Mouse (Mus musculus): Measurements from ENCODE around the gene Cit. TPM values are rescaled to one million over a fixed set of nuclear protein-coding genes. Genes with fewer than 3 reads are reported as not detected.

The Cit gene
- total and polyA plus RNA-seq, 3 experiments, result 21.5 to 32.9 (median 24.1) TPM

DNA sequence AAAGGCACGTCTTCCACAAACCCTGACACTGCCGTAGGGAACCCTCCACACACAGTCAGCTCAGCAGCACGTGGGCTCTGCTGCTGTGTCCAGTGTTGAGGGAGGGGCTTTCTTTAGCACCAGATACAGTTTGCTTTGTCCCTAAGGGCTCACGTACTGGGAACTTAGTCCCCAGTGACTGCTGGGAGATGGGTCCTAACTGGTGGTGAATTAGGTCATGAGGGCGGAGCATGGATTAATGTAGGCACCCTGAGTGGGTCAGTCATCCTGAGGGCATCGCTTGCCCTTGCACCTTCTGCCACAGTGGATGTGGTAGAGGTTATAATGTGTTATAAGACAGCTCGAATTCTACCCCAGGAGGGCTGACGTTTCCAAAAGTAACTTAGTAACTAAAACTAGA is 172.3 kb downstream of the Cit start:
- no peak for DNase-seq (ENCODE audit: low read depth, low spot score)
- Histone ChIP-seq H3K79me2 (ENCODE audit: control insufficient read depth, insufficient read depth, low read length, poor library complexity) (peaks cover 10% of the 10 kb centered on the region), H3K36me3 (ENCODE audit: control insufficient read depth in 1 of 2, insufficient read depth in 2 of 2, low read length in 2 of 2) (peaks cover 24 to 30% of the 10 kb centered on the region in 2 experiments), H3K27me3 (ENCODE audit: control insufficient read depth in 1 of 2, insufficient read depth in 2 of 2, low read length in 2 of 2) (no peaks in the 10 kb centered on the region), H3K4me3 (ENCODE audit: control insufficient read depth in 1 of 2, insufficient read depth in 1 of 2, low read depth in 2 of 2, low read length in 2 of 2) (no peak overlapping the region), H3K4me1 (ENCODE audit: control insufficient read depth in 1 of 2, insufficient read depth in 2 of 2, low read length in 2 of 2) (peaks cover 8 to 22% of the 10 kb centered on the region in 2 experiments), H3K9me3 (replicated peaks; ENCODE audit: insufficient read depth, low read length) (no peaks in the 10 kb centered on the region), H3K27ac (ENCODE audit: control insufficient read depth, low read depth, low read length) (no peak overlapping the region), H3K9ac (ENCODE audit: control insufficient read depth, low read depth, low read length, poor library complexity, severe bottlenecking) (no peak overlapping the region)
- TF ChIP-seq MAFK (IDR thresholded peaks at IDR 0.05; ENCODE audit: borderline replicate concordance, low read depth, low read length), result no peak
- TF ChIP-seq ELF1 (IDR thresholded peaks at IDR 0.05; ENCODE audit: low read depth, low read length), result no peak
- no peak for TF ChIP-seq POLR2AphosphoS5 (IDR thresholded peaks at IDR 0.05; ENCODE audit: borderline replicate concordance, low read depth, low read length)

DNA sequence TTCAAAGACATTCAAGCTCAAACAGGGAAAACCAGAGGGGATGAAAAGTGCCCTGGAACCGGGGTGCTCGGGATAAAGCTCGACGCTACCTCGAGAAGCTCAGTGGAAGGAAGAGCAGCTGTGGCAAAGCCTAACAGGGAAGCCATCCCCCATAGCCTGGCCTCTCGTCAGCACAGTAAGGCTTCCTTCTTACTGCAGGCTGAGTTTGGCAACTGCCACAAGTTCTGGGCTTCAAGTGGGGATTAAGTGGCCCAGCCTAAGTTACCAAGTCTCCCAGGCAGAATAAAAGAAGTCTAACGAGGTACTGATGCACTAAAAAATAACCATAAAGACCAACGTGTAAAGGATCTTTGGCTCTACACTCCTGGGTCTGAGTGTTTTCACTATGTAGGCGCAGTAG is 173.1 kb downstream of the Cit start:
- peaks cover 8 to 22% of the 10 kb centered on the region in 2 experiments for H3K4me1 ChIP-seq (ENCODE audit: control insufficient read depth in 1 of 2, insufficient read depth in 2 of 2, low read length in 2 of 2)
- H3K27ac ChIP-seq (ENCODE audit: control insufficient read depth, low read depth, low read length), result no peak overlapping the region
- peaks cover 18% of the 10 kb centered on the region for H3K79me2 ChIP-seq (ENCODE audit: control insufficient read depth, insufficient read depth, low read length, poor library complexity)
- no peaks in the 10 kb centered on the region for H3K9me3 ChIP-seq (replicated peaks; ENCODE audit: insufficient read depth, low read length)
- no peaks in the 10 kb centered on the region for H3K27me3 ChIP-seq (ENCODE audit: control insufficient read depth in 1 of 2, insufficient read depth in 2 of 2, low read length in 2 of 2)
- DNase-seq (ENCODE audit: low read depth, low spot score), result no peak
- no peak overlapping the region for H3K9ac ChIP-seq (ENCODE audit: control insufficient read depth, low read depth, low read length, poor library complexity, severe bottlenecking)
- H3K4me3 ChIP-seq (ENCODE audit: control insufficient read depth in 1 of 2, insufficient read depth in 1 of 2, low read depth in 2 of 2, low read length in 2 of 2), result no peak overlapping the region
- no peak for TF ChIP-seq CHD1 (IDR thresholded peaks at IDR 0.05; ENCODE audit: low read depth, low read length)
- no peak for TF ChIP-seq KAT2A (conservative IDR thresholded peaks at IDR 0.05; ENCODE audit: low read depth, low read length)
- TF ChIP-seq E2F4 (IDR thresholded peaks at IDR 0.05; ENCODE audit: borderline replicate concordance, low read depth, low read length), result no peak
- TF ChIP-seq MYC (IDR thresholded peaks at IDR 0.05; ENCODE audit: low read depth, low read length), result no peak
- no peak for TF ChIP-seq SIN3A (IDR thresholded peaks at IDR 0.05; ENCODE audit: low read length)
- TF ChIP-seq GATA1 (IDR thresholded peaks at IDR 0.05; ENCODE audit: low read depth, low read length), result no peak
- TF ChIP-seq USF1 (IDR thresholded peaks at IDR 0.05; ENCODE audit: low read depth, low read length), result no peak
- TF ChIP-seq RCOR1 (IDR thresholded peaks at IDR 0.05; ENCODE audit: low read depth, low read length), result no peak
- no peak for TF ChIP-seq ZKSCAN1 (IDR thresholded peaks at IDR 0.05; ENCODE audit: low read depth, low read length)
- TF ChIP-seq ZMIZ1 (IDR thresholded peaks at IDR 0.05; ENCODE audit: low read depth, low read length), result no peak
- TF ChIP-seq MEF2A (IDR thresholded peaks at IDR 0.05; ENCODE audit: extremely low read depth, insufficient replicate concordance, low read depth, low read length, poor library complexity, severe bottlenecking), result no peak
- no peak for TF ChIP-seq GABPA (IDR thresholded peaks at IDR 0.05; ENCODE audit: low read depth, low read length)
- TF ChIP-seq MAZ (IDR thresholded peaks at IDR 0.05; ENCODE audit: low read depth, low read length), result no peak
- TF ChIP-seq MXI1 (IDR thresholded peaks at IDR 0.05; ENCODE audit: low read depth, low read length), result no peak
- no peak for TF ChIP-seq BHLHE40 (IDR thresholded peaks at IDR 0.05; ENCODE audit: borderline replicate concordance, low read depth, low read length)
- TF ChIP-seq ZNF384 (IDR thresholded peaks at IDR 0.05; ENCODE audit: low read depth, low read length), result no peak
- TF ChIP-seq JUND (IDR thresholded peaks at IDR 0.05; ENCODE audit: low read depth, low read length), result no peak
- H3K36me3 ChIP-seq (ENCODE audit: control insufficient read depth in 1 of 2, insufficient read depth in 2 of 2, low read length in 2 of 2), result peaks cover 24 to 30% of the 10 kb centered on the region in 2 experiments

Measured in MEL (cell line).